Mouse (Mus musculus): ENCODE results near the gene Zbed4. TPM values are rescaled to one million over a fixed set of nuclear protein-coding genes. Genes with fewer than 3 reads are reported as not detected.
"Not testable (repeated sequence)": the region's sequence is repeated elsewhere in the genome, so short reads cannot be mapped to it uniquely, and the experiment has no call there.

The Zbed4 gene
- total RNA-seq, 2 experiments from 2014 or later: 54.5 to 58.2 TPM

DNA sequence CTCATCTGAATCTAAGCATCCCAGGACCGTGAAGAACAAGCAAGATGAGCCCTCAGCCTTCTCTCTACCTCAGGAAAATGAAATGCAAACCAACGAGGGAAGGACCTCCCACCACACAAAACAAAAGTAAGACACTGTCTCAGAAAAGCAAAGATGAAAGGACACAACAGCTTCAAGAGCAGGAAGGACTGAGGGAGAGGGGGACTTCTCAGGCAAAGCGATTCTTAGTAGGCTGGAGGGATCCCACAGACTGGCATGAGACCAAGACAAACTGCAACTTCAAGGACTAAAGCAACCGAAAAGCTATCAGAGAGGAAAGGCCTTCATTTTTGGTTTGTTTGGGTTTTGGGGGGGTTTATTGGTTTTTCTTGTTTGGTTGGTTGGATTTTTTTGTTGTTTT lies 15.3 kb upstream of the Zbed4 start:
- no peak for ATAC-seq (replicated peaks; ENCODE audit: poor library complexity)

DNA sequence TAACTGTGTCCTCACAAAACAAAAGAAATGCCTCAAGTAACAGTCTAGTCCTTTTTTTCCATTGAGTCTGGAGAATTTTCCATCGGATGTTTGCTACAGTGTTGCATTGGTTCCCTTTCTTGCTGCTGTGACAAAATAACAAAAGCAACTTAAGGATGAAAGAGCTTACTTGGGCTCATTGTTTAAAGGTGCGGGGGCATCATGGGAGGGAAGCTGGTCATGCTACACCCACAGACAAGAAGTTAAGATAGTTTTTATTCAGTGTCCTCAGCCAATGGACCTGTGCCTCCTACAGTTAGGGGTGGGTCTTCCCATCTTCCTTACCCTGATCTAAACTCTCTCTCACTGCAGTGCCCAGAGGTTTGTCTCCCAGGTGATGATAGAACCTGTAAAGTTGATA lies 13.0 kb upstream of the Zbed4 start:
- no peak for ATAC-seq (replicated peaks; ENCODE audit: poor library complexity)

DNA sequence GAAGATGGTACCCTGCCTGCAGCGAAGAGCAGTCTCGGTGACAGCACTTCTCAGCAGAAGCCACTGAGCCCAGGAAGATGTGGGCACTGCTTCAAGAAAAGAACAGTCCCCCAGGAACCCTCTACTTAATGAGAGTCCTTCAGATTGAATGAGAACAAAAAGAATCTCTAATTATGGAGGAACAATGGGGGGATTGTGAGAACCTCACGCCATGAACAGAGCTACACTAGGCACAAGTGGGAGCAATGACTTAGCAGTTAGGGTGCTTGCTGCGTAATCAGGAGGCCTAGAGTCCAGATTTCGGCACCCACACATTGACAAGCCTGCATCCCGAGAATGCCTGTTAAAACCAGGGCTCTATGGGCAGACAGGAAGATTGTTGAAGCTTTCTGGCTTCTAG lies 10.1 kb upstream of the Zbed4 start:
- no peak for ATAC-seq (replicated peaks; ENCODE audit: poor library complexity)

DNA sequence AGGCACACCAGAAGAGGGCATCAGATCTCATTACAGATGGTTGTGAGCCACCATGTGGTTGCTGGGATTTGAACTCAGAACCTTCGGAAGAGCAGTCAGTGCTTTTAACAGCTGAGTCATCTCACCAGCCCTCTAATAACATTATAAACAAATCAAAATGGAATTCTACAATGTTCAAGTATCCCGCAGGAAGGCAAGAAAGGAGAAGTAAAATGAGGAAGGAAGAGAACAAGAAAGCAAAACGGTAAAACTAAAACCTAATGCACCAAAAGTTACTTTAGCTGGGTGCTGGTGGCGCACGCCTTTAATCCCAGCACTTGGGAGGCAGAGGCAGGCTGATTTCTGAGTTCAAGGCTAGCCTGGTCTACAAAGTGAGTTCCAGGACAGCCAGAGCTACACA lies 8.1 kb upstream of the Zbed4 start:
- peak; percentile 81 for ATAC-seq (replicated peaks; ENCODE audit: poor library complexity)

DNA sequence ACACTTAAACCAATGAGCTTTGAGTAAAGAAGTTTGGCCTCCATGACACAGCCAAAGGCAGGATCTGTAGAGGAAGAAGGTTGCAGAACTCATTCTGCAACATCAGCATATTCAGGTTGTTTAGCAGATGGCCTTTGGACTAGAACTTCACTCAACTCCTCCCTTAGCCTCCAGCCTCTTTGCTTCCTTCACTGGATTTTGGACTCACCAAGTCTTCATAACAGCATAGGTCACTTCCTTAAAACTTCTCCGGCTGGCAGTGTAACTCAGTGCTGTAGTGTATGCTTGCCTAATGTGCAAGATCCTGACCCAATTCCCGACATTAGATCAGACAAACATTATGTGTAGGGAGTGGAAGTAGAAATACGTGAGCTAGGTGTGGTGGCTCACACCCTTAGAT lies 6.1 kb upstream of the Zbed4 start:
- ATAC-seq (replicated peaks; ENCODE audit: poor library complexity): peak; percentile 38

GRCm38 (mm10) chr15:88745926-88746325 lies 5.5 kb upstream of the Zbed4 start:
- ATAC-seq (replicated peaks; ENCODE audit: poor library complexity): no peak

DNA sequence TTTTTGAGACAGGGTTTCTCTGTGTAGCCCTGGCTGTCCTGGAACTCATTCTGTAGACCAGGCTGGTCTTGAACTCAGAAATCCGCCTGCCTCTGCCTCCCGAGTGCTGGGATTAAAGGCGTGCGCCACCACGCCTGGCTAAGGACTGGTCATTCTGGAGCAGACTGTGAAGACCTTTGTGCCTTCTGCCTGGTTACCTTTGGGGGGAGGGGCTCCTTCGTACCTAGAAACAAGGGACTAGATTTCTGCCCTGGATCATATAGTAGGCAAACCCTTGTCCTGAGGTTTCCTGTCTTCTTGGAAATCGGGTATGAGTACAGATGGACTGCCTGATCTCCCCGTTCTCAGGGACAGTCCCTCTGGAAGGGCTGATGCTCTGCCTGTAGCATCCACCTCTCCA lies 1.8 kb upstream of the Zbed4 start:
- not testable (repeated sequence) for ATAC-seq (replicated peaks; ENCODE audit: poor library complexity)

DNA sequence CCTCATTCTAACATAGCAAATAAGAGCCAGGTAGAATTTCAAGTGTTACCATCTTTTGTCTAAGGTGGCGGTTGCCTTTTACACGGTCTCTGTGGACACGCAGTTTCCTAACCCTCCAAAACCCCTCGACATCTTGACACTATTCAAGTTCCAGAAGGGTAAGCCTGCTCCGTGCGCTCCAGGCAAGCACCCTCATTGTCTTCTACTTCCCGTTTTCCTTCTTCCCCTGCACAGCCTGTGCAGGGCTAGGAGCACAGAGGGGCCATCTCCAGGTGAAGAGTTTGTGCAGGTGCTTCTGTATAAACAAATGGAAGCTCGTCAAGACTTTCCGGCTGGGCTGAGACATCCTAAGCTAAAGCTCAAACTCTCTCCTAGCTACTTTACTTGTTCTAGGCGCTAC lies 1.4 kb upstream of the Zbed4 start:
- ATAC-seq (replicated peaks; ENCODE audit: poor library complexity): 0 out of 2 replicates have a peak, but pooled peaks have one; percentile 8

- peak; percentile 84 for ATAC-seq (replicated peaks; ENCODE audit: poor library complexity)
These were observed 540 bp upstream of the Zbed4 start for GRCm38 (mm10) chr15:88750677-88751563.

DNA sequence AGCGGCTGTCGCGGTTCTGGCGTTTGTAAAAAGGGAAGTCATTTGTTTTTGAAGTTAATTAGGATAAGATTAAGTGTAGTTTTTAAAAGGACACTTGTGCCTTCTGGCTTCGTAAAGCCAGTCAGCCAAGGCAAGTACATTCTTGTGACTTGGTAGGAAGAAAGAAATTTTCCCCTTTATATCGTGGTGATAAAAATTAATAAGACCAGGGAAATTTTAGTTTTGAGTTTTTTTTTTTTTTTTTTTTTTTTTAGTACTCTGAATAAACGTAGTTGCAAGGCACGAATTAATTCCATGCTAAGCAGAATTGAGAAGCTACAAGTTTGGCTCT lies 908 bp downstream of the Zbed4 start:
- ATAC-seq (replicated peaks; ENCODE audit: poor library complexity): no peak

DNA sequence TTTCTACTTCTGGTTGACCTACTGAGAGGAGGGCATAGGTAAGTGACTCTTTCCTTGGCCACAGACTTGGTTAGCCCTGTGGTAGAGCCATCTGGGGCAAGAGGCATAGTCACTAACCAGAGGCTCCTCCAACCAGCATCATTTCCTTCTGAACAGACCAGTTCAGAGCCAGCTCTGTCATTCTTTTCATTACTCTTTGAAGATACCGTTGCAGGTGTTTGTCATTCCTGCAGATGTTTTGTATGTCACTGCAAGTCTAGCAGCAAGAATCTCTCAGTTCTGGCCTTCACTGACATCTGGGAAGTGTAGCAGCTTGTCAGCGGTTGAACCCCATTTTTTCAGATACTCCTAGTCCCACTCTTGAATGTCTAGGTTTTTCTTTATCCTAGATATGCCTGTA lies 3.4 kb downstream of the Zbed4 start:
- ATAC-seq (replicated peaks; ENCODE audit: poor library complexity): no peak

DNA sequence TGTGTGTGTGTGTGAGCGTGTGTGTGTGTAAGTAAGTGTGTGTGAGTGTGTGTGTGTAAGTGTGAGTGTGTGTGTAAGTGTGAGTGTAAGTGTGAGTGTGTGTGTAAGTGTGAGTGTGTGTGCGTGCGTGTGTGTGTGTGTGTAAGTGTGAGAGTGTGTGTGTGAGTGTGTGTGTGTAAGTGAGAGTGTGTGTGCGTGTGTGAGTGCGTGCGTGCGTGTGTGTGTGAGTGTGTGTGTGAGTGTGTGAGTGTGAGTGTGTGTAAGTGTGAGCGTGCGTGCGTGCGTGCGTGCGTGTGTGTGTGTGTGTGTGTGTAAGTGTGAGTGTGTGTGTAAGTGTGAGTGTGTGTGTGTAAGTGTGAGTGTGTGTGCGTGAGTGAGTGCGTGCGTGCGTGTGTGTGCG lies 4.3 kb downstream of the Zbed4 start:
- no peak for ATAC-seq (replicated peaks; ENCODE audit: poor library complexity)

GRCm38 (mm10) chr15:88758061-88758460 lies 6.6 kb downstream of the Zbed4 start:
- no peak for ATAC-seq (replicated peaks; ENCODE audit: poor library complexity)

DNA sequence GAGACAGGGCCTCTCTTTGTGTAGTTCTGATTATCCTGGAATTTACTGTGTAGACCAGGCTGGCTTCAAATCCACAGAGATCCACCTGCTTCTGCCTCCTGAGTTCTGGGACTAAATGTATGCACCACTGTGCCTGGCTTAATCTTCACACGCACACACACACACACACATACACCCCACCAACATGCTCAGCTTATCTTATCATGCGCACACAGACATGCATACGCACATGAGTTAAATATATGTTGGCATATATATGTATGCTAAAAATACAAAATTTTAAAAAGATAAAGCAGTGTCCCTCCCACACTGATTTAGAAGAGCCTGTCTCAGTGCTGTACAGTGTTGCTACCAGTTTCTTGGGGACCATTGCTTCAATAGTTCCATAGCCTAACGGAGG lies 10.1 kb downstream of the Zbed4 start:
- ATAC-seq (replicated peaks; ENCODE audit: poor library complexity): peak; percentile 95

DNA sequence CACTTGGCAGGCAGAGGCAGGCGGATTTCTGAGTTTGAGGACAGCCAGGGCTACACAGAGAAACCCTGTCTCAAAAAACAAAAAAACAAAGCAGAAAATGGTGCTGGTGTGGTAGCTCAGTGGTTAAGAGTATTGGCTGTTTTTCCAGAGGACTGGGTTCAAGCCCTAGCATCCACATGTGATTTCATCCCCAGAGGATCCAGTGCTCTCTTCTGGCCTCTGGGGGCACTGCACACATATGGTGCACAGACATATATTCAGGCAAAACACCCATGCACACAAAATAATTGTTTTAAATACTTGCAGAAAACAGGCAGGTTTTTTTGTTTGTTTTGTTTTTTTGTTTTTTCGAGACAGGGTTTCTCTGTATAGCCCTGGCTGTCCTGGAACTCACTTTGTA lies 14.7 kb downstream of the Zbed4 start:
- peak; percentile 72 for ATAC-seq (replicated peaks; ENCODE audit: poor library complexity)

GRCm38 (mm10) chr15:88768537-88768936 lies 17.1 kb downstream of the Zbed4 start:
- no peak for ATAC-seq (replicated peaks; ENCODE audit: poor library complexity)

DNA sequence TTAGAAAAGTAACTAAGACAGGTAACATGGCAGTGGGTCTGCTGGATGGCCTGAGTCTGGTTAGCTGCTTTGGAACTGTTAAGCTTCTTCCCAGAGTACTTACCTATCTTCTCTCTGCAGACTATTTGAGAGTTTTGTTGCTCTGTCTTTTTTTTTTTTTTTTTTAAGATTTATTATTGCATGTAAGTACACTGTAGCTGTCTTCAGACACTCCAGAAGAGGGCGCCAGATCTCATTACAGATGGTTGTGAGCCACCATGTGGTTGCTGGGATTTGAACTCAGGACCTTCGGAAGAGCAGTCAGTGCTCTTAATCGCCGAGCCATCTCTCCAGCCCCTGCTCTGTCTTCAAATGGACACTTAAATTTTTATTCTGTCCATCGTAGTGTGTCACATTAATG lies 23.2 kb downstream of the Zbed4 start:
- ATAC-seq (replicated peaks; ENCODE audit: poor library complexity): not testable (repeated sequence)

DNA sequence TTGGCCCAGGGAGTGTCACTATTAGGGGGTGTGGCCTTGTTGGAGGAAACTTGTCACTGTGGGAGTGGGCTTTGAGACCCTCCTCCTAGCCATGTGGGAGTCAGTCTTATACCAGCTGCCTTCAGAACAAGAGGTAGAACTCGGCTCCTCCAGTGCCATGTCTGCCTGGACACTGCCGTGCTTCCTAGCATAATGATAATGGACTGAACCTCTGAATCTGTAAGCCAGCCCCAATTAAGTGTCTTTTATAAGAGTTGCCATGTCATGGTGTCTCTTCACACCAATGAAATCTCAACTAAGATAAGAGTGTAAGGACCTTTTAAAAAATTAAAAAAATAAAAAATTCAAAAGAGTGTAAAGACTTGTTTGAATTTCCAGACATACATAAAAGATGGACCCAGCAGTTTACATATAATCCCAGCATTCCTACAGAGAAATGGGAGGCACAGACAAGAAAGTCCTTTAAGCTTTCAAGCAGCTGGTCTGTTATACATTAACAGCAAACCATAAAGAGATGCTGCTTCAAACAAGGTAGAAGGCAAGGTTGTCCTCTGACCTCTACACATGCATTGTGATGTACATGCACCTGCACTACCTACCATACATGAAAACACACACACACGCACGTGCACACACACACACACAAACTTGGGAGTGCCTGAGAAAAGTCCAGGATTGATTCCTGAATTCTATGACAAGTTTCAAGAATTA lies 40.8 kb downstream of the Zbed4 start:
- ATAC-seq (replicated peaks; ENCODE audit: poor library complexity): no peak

- not testable (repeated sequence) for ATAC-seq (replicated peaks; ENCODE audit: poor library complexity)
These were observed 43.3 kb downstream of the Zbed4 start for GRCm38 (mm10) chr15:88794729-88795128.

DNA sequence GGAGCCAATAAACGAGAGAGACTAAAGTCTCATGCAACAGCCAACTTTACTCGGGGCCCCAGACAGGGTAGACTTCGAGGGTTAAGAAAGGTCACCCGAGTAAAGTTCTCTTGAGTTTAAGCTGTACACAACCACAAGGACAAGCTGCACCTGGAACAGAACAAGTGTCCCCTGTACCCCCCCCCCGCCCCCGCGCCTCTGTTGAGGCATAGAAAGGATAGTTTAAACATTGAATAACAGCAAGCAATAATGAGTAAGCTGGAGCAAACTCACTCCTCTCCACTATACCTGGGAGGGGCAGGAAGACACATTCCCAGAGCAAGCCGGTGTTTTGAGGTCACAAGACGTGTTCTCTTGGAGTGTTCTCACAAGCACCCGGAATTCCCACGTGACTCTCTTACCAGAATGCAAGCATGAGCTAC lies 48.5 kb downstream of the Zbed4 start:
- ATAC-seq (replicated peaks; ENCODE audit: poor library complexity): no peak

DNA sequence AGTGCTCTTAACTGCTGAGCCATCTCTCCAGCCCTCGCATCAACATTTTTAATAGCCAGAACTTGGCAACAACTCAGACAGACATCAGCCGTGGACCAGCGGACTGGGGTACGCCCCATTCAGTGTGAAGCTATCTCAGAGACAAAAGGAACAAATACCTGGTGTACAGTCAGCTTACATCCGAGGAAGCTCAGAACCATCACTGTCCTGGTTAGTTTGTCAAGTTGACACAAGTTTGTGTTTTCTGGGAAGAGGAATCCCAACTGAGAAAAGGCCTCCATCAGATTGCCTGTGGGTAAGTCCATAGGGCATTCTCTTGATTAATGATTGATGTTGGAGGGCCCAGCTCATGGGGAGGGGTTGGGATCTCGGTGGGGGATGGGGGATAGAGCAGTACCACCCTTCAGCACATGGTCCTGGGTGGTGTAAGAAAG lies 49.5 kb downstream of the Zbed4 start:
- ATAC-seq (replicated peaks; ENCODE audit: poor library complexity): no peak

- ATAC-seq (replicated peaks; ENCODE audit: poor library complexity): no peak
These were observed 50.4 kb downstream of the Zbed4 start for GRCm38 (mm10) chr15:88801903-88802302.
